Mouse (Mus musculus) limb, embryonic 12.5 days (tissue): ENCODE data around the gene Dbn1. TPM values are rescaled to one million over a fixed set of nuclear protein-coding genes. Genes with fewer than 3 reads are reported as not detected.

ENCODE experiments used
- ATAC-seq: fragments of 200-750 bp; cut with Nextera tagmentation; 2 replicates; pipeline ENCODE4 v1.8.0; 2017; ENCODE audit warnings: low read depth, moderate TSS enrichment; ENCODE audit not compliant: insufficient number of reproducible peaks, insufficient read depth, low FRiP score, low TSS enrichment
- H3K27ac ChIP-seq: fragments of 300-500 bp; sonication (generic); 2 replicates; pipeline ENCODE4 v1.5.1; 2016; ENCODE audit warnings: mild to moderate bottlenecking, moderate library complexity
- H3K27me3 ChIP-seq: fragments of 300-500 bp; sonication (generic); 2 replicates; pipeline ENCODE4 v1.6.1; 2016; ENCODE audit warnings: mild to moderate bottlenecking, moderate library complexity
- H3K36me3 ChIP-seq: fragments of 300-500 bp; sonication (generic); 2 replicates; pipeline ENCODE4 v1.6.1; 2016; ENCODE audit warnings: mild to moderate bottlenecking, moderate library complexity
- H3K4me1 ChIP-seq: fragments of 300-500 bp; sonication (generic); replicated peaks from 2 replicates; pipeline ENCODE4 v1.6.1; 2016
- H3K4me2 ChIP-seq: fragments of 300-500 bp; sonication (generic); 2 replicates; pipeline ENCODE4 v1.6.1; 2016; ENCODE audit warnings: mild to moderate bottlenecking, moderate library complexity
- H3K4me3 ChIP-seq: fragments of 300-500 bp; sonication (generic); replicated peaks from 2 replicates; pipeline ENCODE4 v1.5.1; 2016; ENCODE audit warnings: mild to moderate bottlenecking
- H3K9ac ChIP-seq: fragments of 300-500 bp; sonication (generic); replicated peaks from 2 replicates; pipeline ENCODE4 v1.6.1; 2016; ENCODE audit warnings: mild to moderate bottlenecking, moderate library complexity
- H3K9me3 ChIP-seq: fragments of 300-500 bp; sonication (generic); 2 replicates; pipeline ENCODE4 v1.6.1; 2016; ENCODE audit warnings: mild to moderate bottlenecking, moderate library complexity
- WGBS: fragments of 180-500 bp; shearing (Covaris S2); methylation state at CpG from one replicate; pipeline ENCODE4 v1.1.7; 2016; 5-methylcytosine and 5-hydroxymethylcytosine counted together
- polyA plus RNA-seq: library from polyadenylated mRNA; unstranded; fragments of >200 nt; fragmentation: Nextera tagmentation; extraction: Ambion mirVana; gene quantifications from 2 replicates; pipeline ENCODE4 v1.2.1, GENCODE M21; 2016

Dbn1 gene
- polyA plus RNA-seq, 1 experiment from 2014 or later = 361 TPM

DNA sequence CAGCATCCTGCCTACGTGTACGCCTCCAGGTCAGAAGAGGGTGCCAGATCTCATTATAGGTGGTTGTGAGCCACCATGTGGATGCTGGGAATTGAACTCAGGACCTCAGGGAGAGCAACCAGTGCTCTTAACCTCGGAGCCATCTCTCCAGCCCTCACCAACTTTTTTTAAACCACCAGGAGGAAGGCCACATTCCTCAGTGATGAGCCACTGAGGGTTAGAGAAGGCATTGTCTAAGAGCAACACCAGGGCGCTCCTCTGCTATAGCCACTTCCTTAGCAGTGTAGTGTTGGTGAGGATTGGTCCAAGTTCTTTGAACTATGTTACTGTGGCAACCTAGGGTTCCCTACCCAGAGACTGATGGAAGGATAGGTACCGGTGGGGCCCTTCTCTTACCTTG, 12.2 kb downstream of the Dbn1 start:
- ATAC-seq = no peak
- 91% methylated on average over 5 of the region's 5 CpGs for WGBS
- Histone ChIP-seq H3K9ac (no peak overlapping the region), H3K4me3 (no peak overlapping the region), H3K4me2 (no peak overlapping the region), H3K36me3 (peaks cover 70% of the 10 kb centered on the region), H3K27me3 (no peaks in the 10 kb centered on the region), H3K27ac (no peak overlapping the region), H3K9me3 (no peaks in the 10 kb centered on the region), H3K4me1 (peaks cover 35% of the 10 kb centered on the region)

DNA sequence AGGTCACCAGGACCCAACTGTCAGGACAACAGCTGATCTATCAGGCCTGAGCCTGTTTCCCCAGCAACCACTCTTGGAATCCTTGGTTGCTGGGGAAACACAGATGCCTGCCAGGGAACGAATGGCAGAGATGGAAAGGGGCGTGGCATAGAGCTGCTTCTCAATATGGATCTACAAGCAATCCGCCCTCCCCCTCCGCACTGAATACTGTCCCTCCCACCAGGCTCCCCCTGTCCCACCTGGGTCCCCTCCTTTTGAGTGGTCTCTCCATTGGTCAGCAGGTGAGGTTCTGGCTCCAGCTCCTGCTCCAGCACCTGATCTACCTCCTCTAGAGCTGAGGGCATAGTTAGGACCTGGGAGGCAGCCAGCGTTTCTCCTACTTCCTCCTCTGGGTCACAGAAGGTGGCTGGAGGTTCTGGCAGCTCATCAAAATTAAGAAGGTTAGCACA, 13.3 kb downstream of the Dbn1 start:
- H3K36me3 ChIP-seq = peaks cover 59% of the 10 kb centered on the region

DNA sequence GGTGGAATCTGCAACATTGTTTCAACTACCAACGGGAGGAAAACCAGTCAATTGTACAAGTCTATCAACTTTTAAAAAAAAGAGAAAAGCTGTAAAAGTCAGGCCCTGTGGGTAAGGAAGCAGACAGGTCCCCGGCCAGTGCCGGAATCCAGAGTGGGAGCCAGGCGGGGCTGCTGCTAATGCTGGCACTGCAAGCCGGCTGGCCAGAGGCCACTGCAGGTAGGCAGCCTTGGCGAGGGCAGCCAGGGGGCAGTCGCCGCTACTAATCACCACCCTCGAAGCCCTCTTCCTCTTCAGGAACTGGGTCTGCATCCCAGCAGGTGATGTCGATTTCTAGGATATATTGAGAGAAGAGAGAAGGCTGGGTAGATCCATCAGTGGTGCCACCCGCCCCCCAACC, 13.9 kb downstream of the Dbn1 start:
- H3K4me1 ChIP-seq = peaks cover 43% of the 10 kb centered on the region

More for the DNA sequence above, 13.3 kb downstream of the Dbn1 start:
- no peak for ATAC-seq
- H3K4me2 ChIP-seq = no peak overlapping the region
- WGBS = 57% methylated on average over 5 of the region's 5 CpGs
- no peak overlapping the region for H3K4me3 ChIP-seq
- no peak overlapping the region for H3K9ac ChIP-seq
- H3K4me1 ChIP-seq = peaks cover 36% of the 10 kb centered on the region
- H3K27ac ChIP-seq = 0 out of 2 replicates have a peak overlapping the region, but pooled peaks have one; percentile 29
- H3K9me3 ChIP-seq = no peaks in the 10 kb centered on the region
- H3K27me3 ChIP-seq = no peaks in the 10 kb centered on the region

DNA sequence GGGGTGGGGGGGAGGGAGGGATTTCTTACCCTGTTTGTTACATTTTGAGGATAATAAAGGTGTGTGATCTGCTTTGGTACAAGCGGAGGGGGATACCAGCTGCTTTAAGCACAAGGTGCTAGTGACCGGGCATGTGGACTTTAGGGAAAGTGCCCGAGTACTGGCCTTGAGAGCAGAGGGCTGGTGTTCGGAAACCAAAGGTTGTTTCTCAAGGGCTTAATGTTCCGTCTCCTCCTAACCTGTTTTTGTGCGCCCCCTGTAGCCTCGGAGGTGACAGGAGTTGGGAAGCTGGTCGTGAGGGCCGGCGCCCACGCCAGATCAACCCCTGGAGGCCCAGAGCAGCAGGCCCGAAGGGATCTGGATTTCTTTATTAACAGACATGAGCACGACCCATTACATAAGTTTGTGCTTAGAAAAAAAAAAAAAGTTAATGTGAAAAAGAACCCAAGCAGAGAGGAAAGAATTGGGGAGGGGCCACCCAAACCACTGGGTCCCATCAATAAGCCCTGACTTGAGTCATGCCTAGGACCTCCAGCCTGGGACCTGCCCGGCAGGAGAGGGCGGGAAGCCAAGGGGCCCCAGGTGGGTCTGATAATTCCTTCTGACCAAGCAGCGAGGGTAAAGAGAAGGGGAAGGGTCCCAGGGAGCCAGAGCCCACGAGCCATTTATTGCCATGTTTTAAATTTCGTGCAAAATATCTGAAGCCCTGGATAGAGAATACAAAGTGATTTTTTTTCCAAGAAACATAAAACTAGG, 14.7 kb downstream of the Dbn1 start:
- no peak for ATAC-seq
- Histone ChIP-seq H3K4me2 (peak overlapping the region; percentile 100), H3K36me3 (peaks cover 47% of the 10 kb centered on the region), H3K9ac (peak overlapping the region; percentile 82), H3K4me1 (peaks cover 43% of the 10 kb centered on the region), H3K4me3 (peak overlapping the region; percentile 61), H3K27me3 (no peaks in the 10 kb centered on the region), H3K27ac (peak overlapping the region; percentile 89), H3K9me3 (no peaks in the 10 kb centered on the region)
- 12% methylated on average over 18 of the region's 18 CpGs for WGBS

More for the DNA sequence above, 13.9 kb downstream of the Dbn1 start:
- Histone ChIP-seq H3K27me3 (no peaks in the 10 kb centered on the region), H3K27ac (peak overlapping the region; percentile 35; the same call in 1 of the 2 replicates), H3K4me2 (peak overlapping the region; percentile 100; the same call in 1 of the 2 replicates), H3K9me3 (no peaks in the 10 kb centered on the region), H3K9ac (no peak overlapping the region), H3K36me3 (peaks cover 52% of the 10 kb centered on the region), H3K4me3 (0 out of 2 replicates have a peak overlapping the region, but pooled peaks have one; percentile 9)
- 64% methylated on average over 11 of the region's 11 CpGs for WGBS
- no peak for ATAC-seq

DNA sequence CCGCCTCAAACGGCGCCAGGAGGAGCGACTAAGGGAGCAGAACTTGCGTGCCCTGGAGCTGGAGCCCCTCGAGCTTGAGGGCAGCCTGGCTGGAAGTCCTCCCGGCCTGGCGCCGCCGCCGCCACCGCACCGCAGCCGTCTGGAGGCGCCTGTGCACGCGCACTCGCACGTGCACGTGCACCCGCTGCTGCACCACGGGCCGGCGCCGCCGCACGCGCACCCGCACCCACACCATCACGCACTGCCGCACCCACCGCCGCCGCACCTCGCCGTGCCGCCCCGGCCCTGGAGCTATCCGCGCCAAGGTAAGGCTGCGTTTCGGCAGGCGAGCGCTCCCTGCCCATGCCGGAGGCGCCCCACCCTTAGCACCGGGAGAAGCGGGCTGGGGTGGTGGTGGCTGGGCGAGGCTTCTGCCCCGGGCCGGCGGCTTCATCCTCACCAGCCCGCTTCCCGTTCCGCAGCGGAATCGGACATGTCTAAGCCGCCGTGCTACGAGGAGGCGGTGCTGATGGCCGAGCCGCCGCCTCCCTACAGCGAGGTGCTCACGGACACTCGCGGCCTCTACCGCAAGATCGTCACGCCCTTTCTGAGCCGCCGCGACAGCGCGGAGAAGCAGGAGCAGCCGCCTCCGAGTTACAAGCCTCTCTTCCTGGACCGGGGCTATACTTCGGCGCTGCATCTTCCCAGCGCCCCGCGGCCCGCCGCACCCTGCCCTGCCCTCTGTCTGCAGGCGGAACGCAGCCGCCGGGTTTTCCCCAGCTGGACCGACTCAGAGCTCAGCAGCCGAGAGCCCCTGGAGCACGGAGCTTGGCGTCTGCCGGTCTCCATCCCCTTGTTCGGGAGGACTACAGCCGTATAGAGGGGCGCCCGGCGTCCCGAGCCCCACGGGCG, 15.5 kb downstream of the Dbn1 start:
- peak overlapping the region; percentile 82 for H3K9ac ChIP-seq
- peaks cover 38% of the 10 kb centered on the region for H3K36me3 ChIP-seq
- H3K9me3 ChIP-seq = no peaks in the 10 kb centered on the region
- peak; percentile 33 for ATAC-seq
- peak overlapping the region; percentile 89 for H3K27ac ChIP-seq
- peak overlapping the region; percentile 100 for H3K4me2 ChIP-seq
- under 1% methylated on average over 103 of the region's 103 CpGs for WGBS
- H3K4me1 ChIP-seq = peaks cover 43% of the 10 kb centered on the region
- no peaks in the 10 kb centered on the region for H3K27me3 ChIP-seq
- H3K4me3 ChIP-seq = peak overlapping the region; percentile 61

DNA sequence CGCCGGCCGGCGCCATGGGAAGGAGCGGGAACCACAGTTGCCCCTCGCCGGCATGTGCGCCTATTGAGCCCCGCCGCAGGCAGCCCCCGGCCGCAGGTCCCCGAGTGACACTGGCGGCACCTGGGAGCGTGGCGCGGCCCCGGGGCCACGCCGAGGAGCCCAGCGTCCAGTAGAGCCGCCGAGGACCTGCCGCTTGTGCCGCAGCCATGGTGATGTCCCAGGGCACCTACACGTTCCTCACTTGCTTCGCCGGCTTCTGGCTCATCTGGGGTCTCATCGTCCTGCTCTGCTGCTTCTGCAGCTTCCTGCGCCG, 16.1 kb downstream of the Dbn1 start:
- Histone ChIP-seq H3K9ac (peak overlapping the region; percentile 82), H3K4me3 (peak overlapping the region; percentile 61), H3K4me2 (peak overlapping the region; percentile 100), H3K4me1 (peaks cover 43% of the 10 kb centered on the region), H3K27ac (peak overlapping the region; percentile 89), H3K9me3 (no peaks in the 10 kb centered on the region), H3K36me3 (peaks cover 32% of the 10 kb centered on the region), H3K27me3 (no peaks in the 10 kb centered on the region)
- under 1% methylated on average over 31 of the region's 31 CpGs for WGBS
- ATAC-seq = peak; percentile 16; the same call in 1 of the 2 replicates

DNA sequence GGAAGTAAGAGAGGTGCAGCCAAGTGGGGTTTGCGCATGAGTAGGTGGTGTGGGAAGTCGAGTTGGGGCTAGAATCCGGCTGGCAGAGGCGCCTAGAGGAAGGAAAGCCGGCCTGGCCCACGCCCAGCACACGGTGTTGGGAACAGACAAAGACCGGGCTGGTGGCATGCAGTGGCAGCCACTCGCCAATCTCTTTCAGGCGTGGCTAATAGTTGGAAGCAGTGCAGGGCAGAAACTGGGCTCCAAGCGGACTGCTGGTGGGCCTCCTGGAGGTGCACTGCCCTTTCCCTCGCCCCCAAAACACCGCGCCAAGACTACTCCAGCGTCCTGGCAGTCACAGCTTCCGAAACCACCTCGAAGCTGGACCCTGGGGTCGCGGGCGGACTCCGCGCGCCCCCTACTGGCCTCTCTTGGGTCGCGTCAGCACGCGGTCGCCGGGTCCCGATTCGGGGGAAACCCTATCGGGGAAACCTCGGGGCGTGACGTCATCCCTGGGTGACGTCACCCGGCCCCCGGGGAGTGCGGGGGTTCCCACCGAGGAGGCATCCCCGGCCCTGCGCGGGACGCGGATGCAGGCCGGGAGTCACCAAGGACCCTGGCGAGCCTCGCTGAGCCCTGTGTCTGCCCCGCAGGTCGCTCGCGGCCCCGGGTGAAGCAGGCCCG, 16.6 kb downstream of the Dbn1 start:
- 2% methylated on average over 54 of the region's 54 CpGs for WGBS
- peak overlapping the region; percentile 100 for H3K4me2 ChIP-seq
- H3K9ac ChIP-seq = peak overlapping the region; percentile 82
- peak overlapping the region; percentile 61 for H3K4me3 ChIP-seq
- H3K9me3 ChIP-seq = no peaks in the 10 kb centered on the region
- H3K27ac ChIP-seq = peak overlapping the region; percentile 89
- ATAC-seq = peak; percentile 39
- peaks cover 27% of the 10 kb centered on the region for H3K36me3 ChIP-seq
- H3K27me3 ChIP-seq = no peaks in the 10 kb centered on the region
- H3K4me1 ChIP-seq = peaks cover 43% of the 10 kb centered on the region

DNA sequence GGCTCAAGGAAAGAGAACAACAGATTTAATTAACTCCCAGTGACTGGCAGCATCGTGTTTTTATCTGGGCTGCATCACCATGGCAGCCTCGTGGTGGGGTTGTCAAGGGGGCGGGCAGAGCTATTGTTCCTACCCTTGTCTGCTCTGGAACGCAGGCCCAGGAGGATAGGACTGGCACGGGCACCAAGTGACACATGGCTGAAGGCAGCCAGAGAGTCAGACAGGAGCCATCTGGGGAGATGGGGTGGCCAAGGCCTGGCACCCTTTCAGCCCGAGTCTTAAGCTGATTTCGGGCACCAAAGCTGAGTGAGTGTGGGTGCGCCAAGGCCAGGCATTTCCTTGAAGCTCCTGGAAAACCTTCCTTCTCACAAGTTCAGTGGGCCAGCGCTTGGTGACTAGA, 17.5 kb downstream of the Dbn1 start:
- Histone ChIP-seq H3K4me1 (peaks cover 49% of the 10 kb centered on the region), H3K4me2 (peak overlapping the region; percentile 100; the same call in 1 of the 2 replicates), H3K27ac (no peak overlapping the region), H3K36me3 (peaks cover 18% of the 10 kb centered on the region), H3K4me3 (no peak overlapping the region), H3K9me3 (no peaks in the 10 kb centered on the region), H3K27me3 (no peaks in the 10 kb centered on the region), H3K9ac (no peak overlapping the region)
- no peak for ATAC-seq
- 74% methylated on average over 9 of the region's 9 CpGs for WGBS

DNA sequence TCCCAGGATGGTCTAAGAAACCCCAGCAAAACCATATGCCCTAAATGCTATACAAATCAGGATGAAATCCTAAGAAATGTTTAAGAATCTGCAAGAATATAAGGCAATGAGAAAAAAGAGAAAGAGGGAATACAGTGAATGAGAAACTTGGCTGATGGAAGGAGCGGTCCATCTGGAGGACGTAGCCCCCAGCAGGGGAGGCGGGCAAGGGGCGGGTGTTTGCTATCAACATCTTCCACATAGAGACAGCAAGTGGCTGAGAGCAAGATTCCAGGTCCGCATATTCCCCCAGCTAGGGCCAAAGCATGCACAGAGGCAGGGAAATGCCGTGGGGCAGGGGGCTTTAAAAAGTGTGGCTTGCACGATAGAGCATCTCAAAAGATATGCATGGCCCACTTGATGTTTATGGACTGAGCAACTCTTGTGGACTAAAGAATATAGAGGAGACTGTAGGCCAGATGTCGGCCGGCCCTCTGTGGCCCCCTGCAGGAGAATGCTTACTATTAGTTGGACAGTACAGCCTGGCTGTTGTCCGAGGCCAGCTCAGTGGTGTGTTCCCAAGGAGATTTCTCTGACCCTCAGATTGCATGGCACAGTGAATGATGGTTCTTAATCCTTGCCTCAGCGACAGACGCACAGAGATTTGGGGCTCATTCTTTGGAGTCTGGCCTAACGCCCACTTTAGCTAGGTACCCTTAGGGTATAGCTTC, 18.9 kb downstream of the Dbn1 start:
- no peak overlapping the region for H3K27ac ChIP-seq
- no peak overlapping the region for H3K9ac ChIP-seq
- 40% methylated on average over 13 of the region's 13 CpGs for WGBS
- no peak for ATAC-seq
- peaks cover 5% of the 10 kb centered on the region for H3K36me3 ChIP-seq
- no peaks in the 10 kb centered on the region for H3K27me3 ChIP-seq
- H3K9me3 ChIP-seq = no peaks in the 10 kb centered on the region
- no peak overlapping the region for H3K4me2 ChIP-seq
- H3K4me1 ChIP-seq = peaks cover 46% of the 10 kb centered on the region
- no peak overlapping the region for H3K4me3 ChIP-seq

DNA sequence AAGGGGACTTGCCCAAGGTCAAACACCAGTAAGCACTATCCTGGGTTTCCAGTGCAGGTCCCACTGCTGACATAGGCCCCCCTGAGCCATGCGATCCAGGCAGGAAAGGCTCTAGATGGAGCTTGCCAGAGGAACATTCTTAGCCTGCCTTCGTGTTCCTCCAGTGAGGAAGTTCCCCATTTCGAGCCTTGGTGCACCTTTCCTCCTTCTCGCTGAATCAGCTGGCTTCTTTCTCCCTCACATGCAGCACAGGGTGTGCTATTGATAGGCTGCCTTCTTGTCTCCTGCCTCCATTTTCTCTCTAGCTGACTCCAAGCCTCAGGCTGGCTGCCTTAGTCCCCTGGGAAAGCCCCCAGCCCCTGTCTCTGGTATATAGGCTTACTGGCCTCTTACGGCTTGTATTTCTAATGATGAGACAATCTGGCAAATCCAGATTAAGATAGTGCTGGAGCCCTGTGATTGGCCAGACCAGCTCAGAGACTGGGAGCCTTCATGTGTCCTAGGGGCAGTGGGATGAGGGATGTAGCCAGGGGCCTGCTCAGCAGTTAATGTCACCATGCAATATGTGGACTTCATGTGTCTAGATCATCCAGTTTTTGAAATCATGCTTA, 22.0 kb downstream of the Dbn1 start:
- H3K27me3 ChIP-seq = no peaks in the 10 kb centered on the region
- no peak for ATAC-seq
- 80% methylated on average over 5 of the region's 5 CpGs for WGBS
- H3K9ac ChIP-seq = no peak overlapping the region
- H3K4me3 ChIP-seq = no peak overlapping the region
- H3K4me1 ChIP-seq = peaks cover 34% of the 10 kb centered on the region
- peak overlapping the region; percentile 93; the same call in 1 of the 2 replicates for H3K4me2 ChIP-seq
- H3K27ac ChIP-seq = 0 out of 2 replicates have a peak overlapping the region, but pooled peaks have one; percentile 19
- H3K9me3 ChIP-seq = no peaks in the 10 kb centered on the region
- H3K36me3 ChIP-seq = peaks cover 19% of the 10 kb centered on the region
